Comparison of ENCODE assay signal across 9 mouse cellular contexts in genomic region chr6:110132271-110132670, GRCm38 (mm10).
"Had no signal": no experiment of that assay in that cellular context is flagged by ENCODE, and none has a peak within 500 bp of the region (broad histone marks: within the 10 kb centered on the region; RNA-seq: fewer than 3 reads in every experiment).

No protein-coding gene starts in this region.

- DNase-seq: kidney, adult 8-10 months; kidney, postnatal 25 days; layer of hippocampus, adult 9-11 months; layer of hippocampus, postnatal 36 days; lung, adult 2 months; lung, postnatal 36 days; right cerebral cortex, adult 18-20 months; right cerebral cortex, postnatal 25 days; thymus, postnatal 36 days had no signal
